Mouse (Mus musculus) adrenal gland, adult 2 months (tissue): Measurements from ENCODE around the gene Dstyk. TPM values are rescaled to one million over a fixed set of nuclear protein-coding genes. Genes with fewer than 3 reads are reported as not detected.

ENCODE experiments used
- DNase-seq: peaks from one replicate; pipeline ENCODE4 v3.0.0; 2021
- polyA plus RNA-seq: library from polyadenylated mRNA; depleted of rRNA; stranded (reverse); fragments of >200 nt; gene quantifications from 2 replicates; pipeline ENCODE4 v1.2.3, GENCODE M21; 2012; rRNA removed
- total RNA-seq, 2 experiments: library from RNA; stranded (reverse); gene quantifications; 2 replicates each; pipeline ENCODE4 v1.2.3; 2021

Dstyk gene
- total and polyA plus RNA-seq, 3 experiments: 15.5 to 23.7 (median 19.9) TPM

DNA sequence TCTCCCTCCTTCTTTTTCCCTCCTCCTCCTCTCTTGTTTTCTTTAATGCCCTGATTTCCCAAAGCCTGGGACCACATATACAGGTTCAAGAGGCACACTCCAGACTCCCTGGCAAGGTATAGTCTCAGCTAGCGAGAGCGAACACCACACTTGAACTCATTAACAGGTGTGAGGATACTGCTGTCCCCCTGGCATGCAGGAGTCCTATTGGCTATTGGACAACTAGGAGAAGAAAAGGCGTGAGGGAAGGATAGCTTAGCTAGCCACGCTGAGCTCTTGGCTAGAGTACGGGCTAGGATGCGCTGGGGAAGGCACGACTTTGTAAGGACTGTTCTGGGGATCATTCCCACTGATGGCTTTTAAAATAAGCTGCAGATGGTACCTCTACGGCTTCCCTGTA lies 94.8 kb downstream of the Dstyk start:
- no peak for DNase-seq

DNA sequence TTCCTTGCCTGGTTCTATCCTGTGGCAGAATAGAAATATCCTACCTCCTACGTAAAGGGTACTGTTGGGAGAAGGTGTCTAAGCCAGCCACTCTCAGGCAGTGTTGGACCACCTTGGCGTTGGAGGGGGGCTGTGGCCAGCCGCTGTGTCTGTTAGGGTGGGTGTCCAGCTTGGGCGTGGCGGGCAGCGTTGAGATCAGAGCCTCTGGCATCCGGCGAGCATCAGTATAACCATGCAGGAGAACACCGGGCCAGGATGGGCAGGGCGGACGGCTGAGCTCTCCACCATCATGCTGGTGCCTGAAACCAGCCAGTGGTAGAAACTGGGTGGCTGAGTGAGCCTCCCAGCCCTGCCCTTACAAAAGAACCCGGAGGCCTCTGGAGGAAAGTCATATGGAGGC lies 98.0 kb downstream of the Dstyk start:
- DNase-seq: no peak

Other genes with a start within 250 kb of the Dstyk start
- under 1 TPM in 1 of 2 experiments, not detected in 1; 0.41 TPM for gene Lemd1, start 226.1 kb upstream of the Dstyk start, total RNA-seq
- gene Lemd1, start 226.1 kb upstream of the Dstyk start, polyA plus RNA-seq: 0.19 and 0.20 TPM in 2 replicates
- gene AC124108.1, start 226.1 kb upstream of the Dstyk start, total RNA-seq: under 1 TPM; 0.10 to 0.12 TPM
- gene AC124108.1, start 226.1 kb upstream of the Dstyk start, polyA plus RNA-seq: 0.03 and 0.09 TPM in 2 replicates
- not detected for gene Gm10188, start 187.8 kb upstream of the Dstyk start, total RNA-seq
- gene Gm10188, start 187.8 kb upstream of the Dstyk start, polyA plus RNA-seq: not detected in 2 replicates
- 100 to 1,000 TPM in 1 of 2 experiments, 10 to 100 TPM in 1; 98.4 to 272 TPM for gene Klhdc8a, start 118.9 kb upstream of the Dstyk start, total RNA-seq
- gene Klhdc8a, start 118.9 kb upstream of the Dstyk start, polyA plus RNA-seq: 162 and 163 TPM in 2 replicates
- 1 to 10 TPM; 4.7 TPM for gene Nuak2, start 101.4 kb upstream of the Dstyk start, total RNA-seq
- gene Nuak2, start 101.4 kb upstream of the Dstyk start, polyA plus RNA-seq: 2.8 and 2.9 TPM in 2 replicates
- gene Tmcc2, start 26.3 kb upstream of the Dstyk start, total RNA-seq: 10 to 100 TPM in 1 of 2 experiments, 1 to 10 TPM in 1; 6.4 to 11.2 TPM
- 12.2 and 15.4 TPM in 2 replicates for gene Tmcc2, start 26.3 kb upstream of the Dstyk start, polyA plus RNA-seq
- gene Rbbp5, start 59.8 kb downstream of the Dstyk start, total RNA-seq: 10 to 100 TPM; 33.1 to 40.2 TPM
- 4.5 and 5.0 TPM in 2 replicates for gene Rbbp5, start 59.8 kb downstream of the Dstyk start, polyA plus RNA-seq
- gene Tmem81, start 88.7 kb downstream of the Dstyk start, total RNA-seq: 1 to 10 TPM; 3.3 to 5.4 TPM
- 1.5 and 1.7 TPM in 2 replicates for gene Tmem81, start 88.7 kb downstream of the Dstyk start, polyA plus RNA-seq
- gene Cntn2, start 125.7 kb downstream of the Dstyk start, total RNA-seq: not detected
- 0.07 and 0.22 TPM in 2 replicates for gene Cntn2, start 125.7 kb downstream of the Dstyk start, polyA plus RNA-seq